Mouse (Mus musculus) ES-E14 (cell line): Measurements from ENCODE around the gene 9130230L23Rik.

Experiments used
- HCFC1 ChIP-seq: IDR thresholded peaks from 2 replicates; pipeline ENCODE4 v1.6.1; 2012; ENCODE audit warnings: low read length, inconsistent platforms, borderline replicate concordance; ENCODE audit not compliant: insufficient read depth
- MAFK ChIP-seq: IDR thresholded peaks from 2 replicates; pipeline ENCODE4 v1.6.1; 2014; ENCODE audit warnings: mild to moderate bottlenecking, low read depth, low read length, inconsistent platforms; ENCODE audit not compliant: insufficient read depth

- TF ChIP-seq MAFK: no peak
- 0 out of 2 replicates have a peak, but pooled peaks have one; percentile 52 for TF ChIP-seq HCFC1
Measured at GRCm38 (mm10) chr5:65955343-65956143, 48.5 kb downstream of the 9130230L23Rik start.
